Mouse (Mus musculus): ENCODE results near the gene Chac2. TPM values are rescaled to one million over a fixed set of nuclear protein-coding genes. Genes with fewer than 3 reads are reported as not detected.

The Chac2 gene
- total RNA-seq (2023; ENCODE audit: inconsistent age): 0.66 to 2.9 TPM (median 1.6 TPM) in 4 replicates

DNA sequence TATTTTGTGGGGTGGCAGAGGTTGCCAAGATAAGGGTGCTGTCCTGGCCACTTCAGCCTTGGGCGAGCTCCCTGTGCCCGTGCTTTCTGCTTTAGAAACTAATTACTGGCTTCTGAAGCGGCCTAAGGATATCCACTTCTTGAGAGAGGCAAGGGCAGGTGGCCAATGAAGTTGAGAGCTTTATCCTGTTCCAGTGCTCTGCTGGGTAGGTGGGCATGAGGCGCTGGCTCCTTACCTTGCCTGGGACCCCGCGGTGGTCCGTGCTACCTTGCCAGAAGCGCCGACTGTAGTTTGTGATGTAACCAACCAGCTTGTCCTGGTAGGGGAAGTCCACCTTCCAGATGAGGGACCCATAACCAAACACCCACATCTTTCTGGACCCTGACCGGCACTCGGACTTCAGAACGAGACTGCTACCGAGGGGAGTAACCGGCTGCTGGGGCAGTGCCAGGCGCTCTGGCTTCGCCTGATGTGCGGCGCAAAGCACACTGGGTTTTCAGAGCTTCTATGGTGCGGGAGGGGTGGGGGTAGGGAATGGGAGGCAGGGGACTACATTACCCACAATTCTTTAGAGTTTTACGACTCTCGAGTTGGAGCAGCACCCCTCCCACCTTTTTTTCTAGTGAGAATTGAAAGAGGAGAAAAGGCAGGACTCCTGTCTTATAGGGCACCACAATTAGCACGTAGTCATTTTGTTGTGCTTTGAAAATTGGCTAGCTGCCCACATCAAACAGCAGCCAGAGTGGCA is at the start of gene Chac2:
Gene Chac2, minus strand, starts transcription at position 474 of the 748 bp plus-strand sequence.

DNA sequence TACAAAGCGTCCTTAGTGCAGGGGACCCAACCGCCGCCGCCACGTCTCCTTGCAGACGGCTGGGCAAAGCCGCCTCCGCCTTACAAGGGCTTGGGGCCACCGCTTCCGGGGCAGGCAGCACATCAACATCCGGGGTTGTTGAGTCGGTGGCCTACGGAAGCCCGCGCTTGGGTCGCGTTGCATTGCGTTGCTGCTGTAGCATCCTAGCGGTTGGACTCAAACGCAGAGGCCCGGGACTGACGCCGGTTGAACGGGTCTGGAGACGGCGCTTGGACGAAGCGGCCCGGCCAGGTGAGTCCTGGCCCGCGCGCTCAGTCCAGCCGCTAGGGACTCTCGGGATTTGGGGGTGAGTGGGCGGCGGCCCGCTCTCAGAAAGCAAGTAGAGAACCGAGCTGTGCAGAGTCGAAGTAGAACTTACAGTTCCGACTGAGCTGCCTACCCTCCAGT is 31.8 kb downstream of the Chac2 start, which contains the start of gene Erlec1:
Gene Erlec1, minus strand, starts transcription at position 57 of the 447 bp plus-strand sequence.

Other genes with a start within 250 kb of the Chac2 start
- gene Psme4, start 214.6 kb downstream of the Chac2 start, total RNA-seq (2023; ENCODE audit: inconsistent age): 68.7 to 78.1 TPM (median 73.8 TPM) in 4 replicates
- 0.19 to 0.51 TPM in 2 of 4 replicates, not detected in the others for gene Gpr75, start 101.0 kb downstream of the Chac2 start, total RNA-seq (2023; ENCODE audit: inconsistent age)
- 16.8 to 20.9 TPM (median 19.2 TPM) in 4 replicates for gene Asb3, start 100.9 kb downstream of the Chac2 start, total RNA-seq (2023; ENCODE audit: inconsistent age)
- gene Erlec1, start 32.0 kb downstream of the Chac2 start, total RNA-seq (2023; ENCODE audit: inconsistent age): 29.2 to 32.8 TPM (median 31.5 TPM) in 4 replicates
- not detected in 4 replicates for gene Gm17332, start 196.1 kb upstream of the Chac2 start, total RNA-seq (2023; ENCODE audit: inconsistent age)